Mouse (Mus musculus): ENCODE results near the gene Ctsl. TPM values are rescaled to one million over a fixed set of nuclear protein-coding genes. Genes with fewer than 3 reads are reported as not detected.

Ctsl gene
- polyA plus RNA-seq, 1 experiment from 2014 or later = 213 TPM

DNA sequence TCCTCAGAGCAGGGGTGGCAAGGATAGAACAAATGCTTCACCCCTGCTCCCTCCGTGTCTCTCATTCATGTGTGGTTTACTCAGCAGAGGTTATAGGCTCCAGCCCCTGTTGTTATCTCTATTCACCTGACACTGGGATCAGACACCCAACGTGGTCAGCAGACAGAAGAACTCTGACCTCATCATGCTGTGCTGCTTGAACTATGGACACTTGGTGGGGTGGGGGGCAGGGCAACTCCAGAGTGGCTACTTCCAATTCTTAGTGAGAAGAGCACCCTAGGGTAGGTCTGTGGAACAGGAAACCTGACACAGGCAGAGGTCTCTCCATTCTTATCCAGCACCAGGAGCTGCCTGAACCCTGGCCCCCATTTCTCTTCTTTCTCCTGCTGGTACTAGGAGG lies 15.4 kb upstream of the Ctsl start:
- H3K27me3 ChIP-seq (replicated peaks; ENCODE audit: control insufficient read depth, insufficient read depth, low read length) = no peaks in the 10 kb centered on the region
- no peaks in the 10 kb centered on the region for H3K9me3 ChIP-seq (ENCODE audit: control insufficient read depth, low read length)
- H3K9ac ChIP-seq (ENCODE audit: low read depth, low read length) = no peak overlapping the region
- no peak overlapping the region for H3K4me3 ChIP-seq (ENCODE audit: low read depth, low read length)
- DNase-seq (ENCODE audit: low spot score) (no peak), ATAC-seq (ENCODE audit: low read depth) (no peak)
- H3K4me2 ChIP-seq (ENCODE audit: low read depth, low read length) = no peak overlapping the region
- H3K4me1 ChIP-seq (ENCODE audit: control insufficient read depth, insufficient read depth, low read length) = peaks cover 3% of the 10 kb centered on the region; the same call in 1 of the 2 replicates
- H3K36me3 ChIP-seq (ENCODE audit: control insufficient read depth, insufficient read depth, low read length) = no peaks in the 10 kb centered on the region
- no peak overlapping the region for H3K27ac ChIP-seq (replicated peaks; ENCODE audit: low read depth, low read length)
- WGBS = 53% methylated on average over 2 of the region's 2 CpGs

GRCm38 (mm10) chr13:64384937-64385336 lies 14.2 kb upstream of the Ctsl start:
- ATAC-seq (ENCODE audit: low read depth) (no peak), DNase-seq (ENCODE audit: low spot score) (no peak)
- no peak overlapping the region for H3K4me3 ChIP-seq (ENCODE audit: low read depth, low read length)
- H3K4me2 ChIP-seq (ENCODE audit: low read depth, low read length) = no peak overlapping the region
- WGBS = 86% methylated on average over 3 of the region's 3 CpGs
- H3K4me1 ChIP-seq (ENCODE audit: control insufficient read depth, insufficient read depth, low read length) = peaks cover 3% of the 10 kb centered on the region; the same call in 1 of the 2 replicates
- H3K27ac ChIP-seq (replicated peaks; ENCODE audit: low read depth, low read length) = no peak overlapping the region
- no peaks in the 10 kb centered on the region for H3K9me3 ChIP-seq (ENCODE audit: control insufficient read depth, low read length)
- H3K27me3 ChIP-seq (replicated peaks; ENCODE audit: control insufficient read depth, insufficient read depth, low read length) = no peaks in the 10 kb centered on the region
- H3K9ac ChIP-seq (ENCODE audit: low read depth, low read length) = no peak overlapping the region
- H3K36me3 ChIP-seq (ENCODE audit: control insufficient read depth, insufficient read depth, low read length) = no peaks in the 10 kb centered on the region

- ATAC-seq (ENCODE audit: low read depth) (no peak), DNase-seq (ENCODE audit: low spot score) (no peak)
- WGBS = 92% methylated on average over 2 of the region's 2 CpGs
- no peak overlapping the region for H3K4me3 ChIP-seq (ENCODE audit: low read depth, low read length)
- no peak overlapping the region for H3K4me2 ChIP-seq (ENCODE audit: low read depth, low read length)
- no peaks in the 10 kb centered on the region for H3K9me3 ChIP-seq (ENCODE audit: control insufficient read depth, low read length)
- no peak overlapping the region for H3K9ac ChIP-seq (ENCODE audit: low read depth, low read length)
- H3K27me3 ChIP-seq (replicated peaks; ENCODE audit: control insufficient read depth, insufficient read depth, low read length) = no peaks in the 10 kb centered on the region
- no peaks in the 10 kb centered on the region for H3K4me1 ChIP-seq (ENCODE audit: control insufficient read depth, insufficient read depth, low read length)
- H3K36me3 ChIP-seq (ENCODE audit: control insufficient read depth, insufficient read depth, low read length) = no peaks in the 10 kb centered on the region
- no peak overlapping the region for H3K27ac ChIP-seq (replicated peaks; ENCODE audit: low read depth, low read length)
Observed at GRCm38 (mm10) chr13:64380251-64380650, 9.6 kb upstream of the Ctsl start.

DNA sequence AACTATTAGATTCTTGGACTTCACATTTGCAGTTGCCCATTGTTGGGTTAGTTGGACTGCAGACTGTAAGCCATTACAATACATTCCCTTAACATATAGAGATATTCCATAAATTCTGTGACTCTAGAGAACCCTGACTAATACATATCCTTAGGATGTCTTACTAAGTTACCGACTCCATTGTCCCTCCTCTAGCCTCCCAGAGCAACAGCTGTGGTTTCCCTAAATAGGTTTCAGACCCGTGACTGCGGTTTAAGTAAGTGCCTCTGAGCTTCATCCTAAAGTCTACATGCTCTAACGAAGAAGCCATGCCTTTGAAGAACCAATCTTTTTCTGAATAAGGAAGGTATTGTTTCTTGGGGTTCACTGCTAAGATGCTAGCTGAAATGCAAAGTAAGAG lies 7.9 kb upstream of the Ctsl start:
- ATAC-seq (ENCODE audit: low read depth) = no peak

GRCm38 (mm10) chr13:64376472-64376871 lies 5.8 kb upstream of the Ctsl start:
- no peaks in the 10 kb centered on the region for H3K36me3 ChIP-seq (ENCODE audit: control insufficient read depth, insufficient read depth, low read length)
- WGBS = 82% methylated on average over 2 of the region's 2 CpGs
- H3K4me1 ChIP-seq (ENCODE audit: control insufficient read depth, insufficient read depth, low read length) = no peaks in the 10 kb centered on the region
- DNase-seq (ENCODE audit: low spot score) (no peak), ATAC-seq (ENCODE audit: low read depth) (no peak)
- no peaks in the 10 kb centered on the region for H3K27me3 ChIP-seq (replicated peaks; ENCODE audit: control insufficient read depth, insufficient read depth, low read length)
- H3K27ac ChIP-seq (replicated peaks; ENCODE audit: low read depth, low read length) = no peak overlapping the region
- H3K9ac ChIP-seq (ENCODE audit: low read depth, low read length) = no peak overlapping the region
- H3K9me3 ChIP-seq (ENCODE audit: control insufficient read depth, low read length) = no peaks in the 10 kb centered on the region
- no peak overlapping the region for H3K4me2 ChIP-seq (ENCODE audit: low read depth, low read length)
- no peak overlapping the region for H3K4me3 ChIP-seq (ENCODE audit: low read depth, low read length)

More for the DNA sequence above, 7.9 kb upstream of the Ctsl start:
- 75% methylated on average over 4 of the region's 4 CpGs for WGBS
- H3K9ac ChIP-seq (ENCODE audit: low read depth, low read length) = no peak overlapping the region
- no peaks in the 10 kb centered on the region for H3K4me1 ChIP-seq (ENCODE audit: control insufficient read depth, insufficient read depth, low read length)
- H3K4me2 ChIP-seq (ENCODE audit: low read depth, low read length) = no peak overlapping the region
- no peaks in the 10 kb centered on the region for H3K27me3 ChIP-seq (replicated peaks; ENCODE audit: control insufficient read depth, insufficient read depth, low read length)
- H3K27ac ChIP-seq (replicated peaks; ENCODE audit: low read depth, low read length) = no peak overlapping the region
- H3K4me3 ChIP-seq (ENCODE audit: low read depth, low read length) = no peak overlapping the region
- no peaks in the 10 kb centered on the region for H3K36me3 ChIP-seq (ENCODE audit: control insufficient read depth, insufficient read depth, low read length)
- no peak for DNase-seq (ENCODE audit: low spot score)
- H3K9me3 ChIP-seq (ENCODE audit: control insufficient read depth, low read length) = no peaks in the 10 kb centered on the region

DNA sequence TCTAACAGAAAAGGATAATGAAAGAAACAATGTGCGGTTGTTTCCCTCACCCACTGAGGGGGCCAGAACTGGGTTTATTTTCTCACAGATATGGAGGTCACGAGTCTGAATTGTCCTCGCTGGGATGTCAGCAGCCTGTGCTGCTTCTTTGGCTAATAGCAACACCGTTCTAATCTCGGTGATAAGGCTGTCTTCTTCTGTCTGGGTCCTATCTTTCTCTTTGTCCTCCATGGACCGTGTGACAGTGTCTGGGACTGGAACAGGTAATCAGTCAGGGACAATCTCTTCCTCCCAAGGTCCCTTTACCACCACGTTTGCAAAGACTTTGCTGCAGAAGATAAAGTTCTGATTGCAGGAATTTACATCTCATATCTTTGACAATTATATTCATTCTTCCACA lies 4.5 kb upstream of the Ctsl start:
- Histone ChIP-seq H3K4me2 (ENCODE audit: low read depth, low read length) (no peak overlapping the region), H3K27me3 (replicated peaks; ENCODE audit: control insufficient read depth, insufficient read depth, low read length) (no peaks in the 10 kb centered on the region), H3K4me3 (ENCODE audit: low read depth, low read length) (no peak overlapping the region), H3K4me1 (ENCODE audit: control insufficient read depth, insufficient read depth, low read length) (no peaks in the 10 kb centered on the region), H3K9ac (ENCODE audit: low read depth, low read length) (no peak overlapping the region), H3K27ac (replicated peaks; ENCODE audit: low read depth, low read length) (no peak overlapping the region), H3K36me3 (ENCODE audit: control insufficient read depth, insufficient read depth, low read length) (no peaks in the 10 kb centered on the region), H3K9me3 (ENCODE audit: control insufficient read depth, low read length) (no peaks in the 10 kb centered on the region)
- no peak for DNase-seq (ENCODE audit: low spot score)
- WGBS = 66% methylated on average over 7 of the region's 7 CpGs
- ATAC-seq (ENCODE audit: low read depth) = no peak

- no peak overlapping the region for H3K4me2 ChIP-seq (ENCODE audit: low read depth, low read length)
- 4% methylated on average over 1 of the region's 1 CpGs for WGBS
- no peaks in the 10 kb centered on the region for H3K36me3 ChIP-seq (ENCODE audit: control insufficient read depth, insufficient read depth, low read length)
- DNase-seq (ENCODE audit: low spot score) = peak; percentile 68
- no peak overlapping the region for H3K27ac ChIP-seq (replicated peaks; ENCODE audit: low read depth, low read length)
- no peak overlapping the region for H3K9ac ChIP-seq (ENCODE audit: low read depth, low read length)
- peaks cover 8% of the 10 kb centered on the region; the same call in 1 of the 2 replicates for H3K4me1 ChIP-seq (ENCODE audit: control insufficient read depth, insufficient read depth, low read length)
- ATAC-seq (ENCODE audit: low read depth) = no peak
- H3K4me3 ChIP-seq (ENCODE audit: low read depth, low read length) = no peak overlapping the region
- no peaks in the 10 kb centered on the region for H3K27me3 ChIP-seq (replicated peaks; ENCODE audit: control insufficient read depth, insufficient read depth, low read length)
- no peaks in the 10 kb centered on the region for H3K9me3 ChIP-seq (ENCODE audit: control insufficient read depth, low read length)
Observed at GRCm38 (mm10) chr13:64373695-64374094, 3.0 kb upstream of the Ctsl start.

- H3K4me2 ChIP-seq (ENCODE audit: low read depth, low read length) = peak overlapping the region; percentile 94
- H3K4me1 ChIP-seq (ENCODE audit: control insufficient read depth, insufficient read depth, low read length) = peaks cover 13% of the 10 kb centered on the region; the same call in 1 of the 2 replicates
- peak overlapping the region; percentile 83 for H3K4me3 ChIP-seq (ENCODE audit: low read depth, low read length)
- H3K36me3 ChIP-seq (ENCODE audit: control insufficient read depth, insufficient read depth, low read length) = peaks cover 38% of the 10 kb centered on the region
- H3K9ac ChIP-seq (ENCODE audit: low read depth, low read length) = peak overlapping the region; percentile 83
- peak overlapping the region; percentile 67; the same call in 1 of the 2 replicates for H3K27ac ChIP-seq (replicated peaks; ENCODE audit: low read depth, low read length)
- H3K9me3 ChIP-seq (ENCODE audit: control insufficient read depth, low read length) = no peaks in the 10 kb centered on the region
- DNase-seq (ENCODE audit: low spot score) = no peak
- no peaks in the 10 kb centered on the region for H3K27me3 ChIP-seq (replicated peaks; ENCODE audit: control insufficient read depth, insufficient read depth, low read length)
- 0% methylated on average over 26 of the region's 29 CpGs for WGBS
- ATAC-seq (ENCODE audit: low read depth) = peak; percentile 70
Observed at GRCm38 (mm10) chr13:64369805-64370172, 901 bp downstream of the Ctsl start.

DNA sequence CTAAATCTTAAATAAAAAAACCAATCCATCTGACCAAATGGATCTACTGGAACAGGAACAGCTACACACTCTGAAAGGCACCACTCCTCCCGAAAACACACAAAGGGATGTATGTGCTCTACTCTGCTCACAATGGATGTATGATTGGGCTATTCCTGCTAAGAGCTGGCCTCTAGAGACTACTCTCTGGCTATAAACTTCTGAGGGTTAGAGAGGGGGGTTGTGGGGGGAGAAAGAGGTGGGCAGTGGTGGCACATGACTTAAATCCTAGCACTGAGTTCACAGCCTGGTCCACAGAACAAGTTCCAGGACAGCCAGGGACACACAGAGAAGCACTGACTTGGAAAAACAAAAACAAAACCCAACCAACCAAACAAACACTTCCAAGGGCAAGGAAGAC lies 2.1 kb downstream of the Ctsl start:
- ATAC-seq (ENCODE audit: low read depth) (no peak), DNase-seq (ENCODE audit: low spot score) (no peak)
- H3K27me3 ChIP-seq (replicated peaks; ENCODE audit: control insufficient read depth, insufficient read depth, low read length) = no peaks in the 10 kb centered on the region
- H3K4me3 ChIP-seq (ENCODE audit: low read depth, low read length) = 0 out of 2 replicates have a peak overlapping the region, but pooled peaks have one; percentile 83
- no peak overlapping the region for H3K27ac ChIP-seq (replicated peaks; ENCODE audit: low read depth, low read length)
- 92% methylated on average over 1 of the region's 1 CpGs for WGBS
- H3K36me3 ChIP-seq (ENCODE audit: control insufficient read depth, insufficient read depth, low read length) = peaks cover 49% of the 10 kb centered on the region
- no peak overlapping the region for H3K9ac ChIP-seq (ENCODE audit: low read depth, low read length)
- peak overlapping the region; percentile 94 for H3K4me2 ChIP-seq (ENCODE audit: low read depth, low read length)
- H3K4me1 ChIP-seq (ENCODE audit: control insufficient read depth, insufficient read depth, low read length) = peaks cover 13% of the 10 kb centered on the region; the same call in 1 of the 2 replicates
- H3K9me3 ChIP-seq (ENCODE audit: control insufficient read depth, low read length) = no peaks in the 10 kb centered on the region

All from embryonic facial prominence, embryonic 14.5 days (tissue).